Mouse (Mus musculus) forebrain, embryonic 12.5 days (tissue): ENCODE measurements around the gene Prss33. TPM values are rescaled to one million over a fixed set of nuclear protein-coding genes. Genes with fewer than 3 reads are reported as not detected.
"Not testable (repeated sequence)": the region's sequence is repeated elsewhere in the genome, so short reads cannot be mapped to it uniquely, and the experiment has no call there.

Source experiments
- ATAC-seq: fragments of 200-750 bp; cut with Nextera tagmentation; 2 replicates; pipeline ENCODE4 v1.8.0; 2017; ENCODE audit warnings: moderate TSS enrichment; ENCODE audit not compliant: low FRiP score
- H3K27ac ChIP-seq: fragments of 300-500 bp; sonication (generic); 2 replicates; pipeline ENCODE4 v1.5.1; 2016; ENCODE audit warnings: mild to moderate bottlenecking
- H3K27me3 ChIP-seq: fragments of 300-500 bp; sonication (generic); 2 replicates; pipeline ENCODE4 v1.6.1; 2016; ENCODE audit warnings: mild to moderate bottlenecking
- H3K36me3 ChIP-seq: fragments of 300-500 bp; sonication (generic); replicated peaks from 2 replicates; pipeline ENCODE4 v1.6.1; 2016; ENCODE audit warnings: mild to moderate bottlenecking
- H3K4me1 ChIP-seq: fragments of 300-500 bp; sonication (generic); 2 replicates; pipeline ENCODE4 v1.6.1; 2016
- H3K4me2 ChIP-seq: fragments of 300-500 bp; sonication (generic); 2 replicates; pipeline ENCODE4 v1.6.1; 2016; ENCODE audit warnings: mild to moderate bottlenecking, moderate library complexity
- H3K4me3 ChIP-seq: fragments of 300-500 bp; sonication (generic); replicated peaks from 2 replicates; pipeline ENCODE4 v1.5.1; 2016; ENCODE audit warnings: mild to moderate bottlenecking
- H3K9ac ChIP-seq: fragments of 300-500 bp; sonication (generic); 2 replicates; pipeline ENCODE4 v1.6.1; 2016; ENCODE audit warnings: mild to moderate bottlenecking
- H3K9me3 ChIP-seq: fragments of 300-500 bp; sonication (generic); 2 replicates; pipeline ENCODE4 v1.6.1; 2016
- WGBS: fragments of 180-500 bp; shearing (Covaris S2); methylation state at CpG from one replicate; pipeline ENCODE4 v1.1.7; 2016; 5-methylcytosine and 5-hydroxymethylcytosine counted together
- polyA plus RNA-seq: library from polyadenylated mRNA; unstranded; fragments of >200 nt; fragmentation: Nextera tagmentation; extraction: Ambion mirVana; gene quantifications from 2 replicates; pipeline ENCODE4 v1.2.1, GENCODE M21; 2016

Prss33 gene
- 0.14 TPM in 1 of 2 replicates, not detected in the other for polyA plus RNA-seq

GRCm38 (mm10) chr17:23836006-23836575 is at the start of gene Prss33:
Gene Prss33, minus strand, starts transcription at chr17:23836056.
- WGBS, result 55% methylated on average over 8 of the region's 8 CpGs
- H3K9me3 ChIP-seq, result no peaks in the 10 kb centered on the region
- H3K27ac ChIP-seq, result no peak within 1 kb of the TSS
- peaks cover 45% of the 10 kb centered on the region for H3K27me3 ChIP-seq
- no peak within 1 kb of the TSS for H3K4me2 ChIP-seq
- no peaks in the 10 kb centered on the region for H3K4me1 ChIP-seq
- no peak within 1 kb of the TSS for H3K4me3 ChIP-seq
- no peak within 1 kb of the TSS for H3K9ac ChIP-seq
- no peaks in the 10 kb centered on the region for H3K36me3 ChIP-seq
- no peak for ATAC-seq

- H3K9ac ChIP-seq, H3K4me2 ChIP-seq, H3K36me3 ChIP-seq, ATAC-seq, H3K4me1 ChIP-seq, H3K27me3 ChIP-seq, H3K27ac ChIP-seq, H3K9me3 ChIP-seq, H3K4me3 ChIP-seq: not testable (repeated sequence)
- 79% methylated on average over 4 of the region's 4 CpGs for WGBS
Observed at GRCm38 (mm10) chr17:23880576-23880975, 44.7 kb upstream of the Prss33 start, which contains the start of the genes Dcpp1 and Dcpp2. Gene Dcpp1, plus strand, starts transcription at chr17:23880876. Gene Dcpp2, plus strand, starts transcription at chr17:23880880.

GRCm38 (mm10) chr17:23877166-23877565 is 41.3 kb upstream of the Prss33 start:
- Histone ChIP-seq H3K27me3 (no peaks in the 10 kb centered on the region), H3K9ac (no peak overlapping the region), H3K27ac (no peak overlapping the region), H3K9me3 (no peaks in the 10 kb centered on the region), H3K4me1 (no peaks in the 10 kb centered on the region), H3K4me2 (no peak overlapping the region), H3K4me3 (no peak overlapping the region), H3K36me3 (no peaks in the 10 kb centered on the region)
- WGBS, result 91% methylated on average over 2 of the region's 2 CpGs
- ATAC-seq, result no peak

GRCm38 (mm10) chr17:23876741-23877140 is 40.9 kb upstream of the Prss33 start:
- no peaks in the 10 kb centered on the region for H3K9me3 ChIP-seq
- H3K27ac ChIP-seq, result no peak overlapping the region
- ATAC-seq, result no peak
- no peak overlapping the region for H3K4me3 ChIP-seq
- H3K4me2 ChIP-seq, result no peak overlapping the region
- H3K27me3 ChIP-seq, result no peaks in the 10 kb centered on the region
- no peaks in the 10 kb centered on the region for H3K36me3 ChIP-seq
- 54% methylated on average over 3 of the region's 3 CpGs for WGBS
- H3K4me1 ChIP-seq, result no peaks in the 10 kb centered on the region
- H3K9ac ChIP-seq, result no peak overlapping the region

GRCm38 (mm10) chr17:23873884-23874856 is 38.3 kb upstream of the Prss33 start:
- no peak for ATAC-seq
- H3K27me3 ChIP-seq, result no peaks in the 10 kb centered on the region
- WGBS, result 43% methylated on average over 8 of the region's 8 CpGs
- no peaks in the 10 kb centered on the region for H3K9me3 ChIP-seq
- H3K27ac ChIP-seq, result no peak overlapping the region
- H3K4me3 ChIP-seq, result no peak overlapping the region
- no peaks in the 10 kb centered on the region for H3K4me1 ChIP-seq
- H3K36me3 ChIP-seq, result no peaks in the 10 kb centered on the region
- no peak overlapping the region for H3K9ac ChIP-seq
- no peak overlapping the region for H3K4me2 ChIP-seq

GRCm38 (mm10) chr17:23868513-23868912 is 32.7 kb upstream of the Prss33 start:
- no peaks in the 10 kb centered on the region for H3K27me3 ChIP-seq
- no peak overlapping the region for H3K27ac ChIP-seq
- H3K4me3 ChIP-seq, result no peak overlapping the region
- H3K36me3 ChIP-seq, result no peaks in the 10 kb centered on the region
- no peaks in the 10 kb centered on the region for H3K4me1 ChIP-seq
- no peak for ATAC-seq
- WGBS, result 88% methylated on average over 11 of the region's 11 CpGs
- H3K9me3 ChIP-seq, result no peaks in the 10 kb centered on the region
- H3K9ac ChIP-seq, result no peak overlapping the region
- no peak overlapping the region for H3K4me2 ChIP-seq

- H3K27me3 ChIP-seq, result no peaks in the 10 kb centered on the region
- no peak for ATAC-seq
- H3K9ac ChIP-seq, result no peak within 1 kb of the TSS
- H3K9me3 ChIP-seq, result no peaks in the 10 kb centered on the region
- WGBS, result 88% methylated on average over 15 of the region's 15 CpGs
- H3K4me2 ChIP-seq, result no peak within 1 kb of the TSS
- H3K27ac ChIP-seq, result no peak within 1 kb of the TSS
- no peaks in the 10 kb centered on the region for H3K36me3 ChIP-seq
- H3K4me1 ChIP-seq, result no peaks in the 10 kb centered on the region
- H3K4me3 ChIP-seq, result no peak within 1 kb of the TSS
Observed at GRCm38 (mm10) chr17:23867756-23868155, 31.9 kb upstream of the Prss33 start, which contains the start of gene Prss21. Gene Prss21, plus strand, starts transcription at chr17:23868056.

GRCm38 (mm10) chr17:23862926-23863325 is 27.1 kb upstream of the Prss33 start:
- Histone ChIP-seq H3K9me3 (no peaks in the 10 kb centered on the region), H3K4me1 (no peaks in the 10 kb centered on the region), H3K4me2 (no peak overlapping the region), H3K4me3 (no peak overlapping the region), H3K27me3 (no peaks in the 10 kb centered on the region), H3K9ac (no peak overlapping the region), H3K27ac (no peak overlapping the region), H3K36me3 (no peaks in the 10 kb centered on the region)
- 89% methylated on average over 4 of the region's 4 CpGs for WGBS
- no peak for ATAC-seq

- Histone ChIP-seq H3K27ac (no peak overlapping the region), H3K4me3 (no peak overlapping the region), H3K9me3 (no peaks in the 10 kb centered on the region), H3K27me3 (no peaks in the 10 kb centered on the region; the same call in 1 of the 2 replicates), H3K4me2 (no peak overlapping the region), H3K9ac (no peak overlapping the region), H3K36me3 (no peaks in the 10 kb centered on the region), H3K4me1 (no peaks in the 10 kb centered on the region)
- WGBS, result 89% methylated on average over 2 of the region's 2 CpGs
- no peak for ATAC-seq
Observed at GRCm38 (mm10) chr17:23857913-23858312, 22.1 kb upstream of the Prss33 start.

- H3K4me3 ChIP-seq, result no peak overlapping the region
- H3K4me1 ChIP-seq, result no peaks in the 10 kb centered on the region
- ATAC-seq, result no peak
- H3K27ac ChIP-seq, result no peak overlapping the region
- H3K9ac ChIP-seq, result no peak overlapping the region
- no peak overlapping the region for H3K4me2 ChIP-seq
- H3K9me3 ChIP-seq, result no peaks in the 10 kb centered on the region
- no peaks in the 10 kb centered on the region; the same call in 1 of the 2 replicates for H3K27me3 ChIP-seq
- WGBS, result 85% methylated on average over 6 of the region's 6 CpGs
- H3K36me3 ChIP-seq, result no peaks in the 10 kb centered on the region
Observed at GRCm38 (mm10) chr17:23857193-23857592, 21.3 kb upstream of the Prss33 start.

- Histone ChIP-seq H3K27ac (no peak overlapping the region), H3K4me1 (no peaks in the 10 kb centered on the region), H3K9me3 (no peaks in the 10 kb centered on the region), H3K4me2 (no peak overlapping the region), H3K4me3 (no peak overlapping the region), H3K27me3 (no peaks in the 10 kb centered on the region; the same call in 1 of the 2 replicates), H3K9ac (no peak overlapping the region), H3K36me3 (no peaks in the 10 kb centered on the region)
- ATAC-seq, result no peak
- 89% methylated on average over 10 of the region's 10 CpGs for WGBS
Observed at GRCm38 (mm10) chr17:23854229-23854765, 18.4 kb upstream of the Prss33 start.

GRCm38 (mm10) chr17:23853292-23853691 is 17.4 kb upstream of the Prss33 start:
- 0 out of 2 replicates have a peak, but pooled peaks have one; percentile 9 for ATAC-seq
- 32% methylated on average over 5 of the region's 5 CpGs for WGBS
- H3K27ac ChIP-seq, result no peak overlapping the region

More at GRCm38 (mm10) chr17:23853292-23853691, 17.4 kb upstream of the Prss33 start:
- H3K9me3 ChIP-seq, result no peaks in the 10 kb centered on the region
- H3K4me2 ChIP-seq, result no peak overlapping the region
- no peak overlapping the region for H3K4me3 ChIP-seq
- no peaks in the 10 kb centered on the region; the same call in 1 of the 2 replicates for H3K27me3 ChIP-seq
- no peaks in the 10 kb centered on the region for H3K4me1 ChIP-seq
- H3K9ac ChIP-seq, result no peak overlapping the region
- H3K36me3 ChIP-seq, result no peaks in the 10 kb centered on the region
